Mouse (Mus musculus) intestine, postnatal 0 days (tissue): Measurements from ENCODE around the gene Pde4d. TPM values are rescaled to one million over a fixed set of nuclear protein-coding genes. Genes with fewer than 3 reads are reported as not detected.
A peak's percentile ranks its signal among the peaks of the same experiment; 100 is the strongest.

Experiments used
- ATAC-seq: fragments of 200-750 bp; cut with Nextera tagmentation; 2 replicates; pipeline ENCODE4 v1.8.0; 2017; ENCODE audit warnings: mild to moderate bottlenecking, moderate TSS enrichment, moderate library complexity
- H3K27ac ChIP-seq: fragments of 300-500 bp; sonication (generic); 2 replicates; pipeline ENCODE4 v1.5.1; 2014; ENCODE audit warnings: mild to moderate bottlenecking, low read depth, low read length, moderate library complexity
- H3K27me3 ChIP-seq: fragments of 300-500 bp; sonication (generic); replicated peaks from 2 replicates; pipeline ENCODE4 v1.6.1; 2014; ENCODE audit warnings: low read length, mixed read lengths; ENCODE audit not compliant: control insufficient read depth, insufficient read depth
- H3K36me3 ChIP-seq: fragments of 300-500 bp; sonication (generic); 2 replicates; pipeline ENCODE4 v1.6.1; 2014; ENCODE audit warnings: mild to moderate bottlenecking, moderate library complexity; ENCODE audit not compliant: control insufficient read depth, insufficient read depth
- H3K4me1 ChIP-seq: fragments of 300-500 bp; sonication (generic); replicated peaks from 2 replicates; pipeline ENCODE4 v1.6.1; 2014; ENCODE audit warnings: antibody characterized with exemption, low read length, mixed read lengths; ENCODE audit not compliant: control insufficient read depth, insufficient read depth
- H3K4me2 ChIP-seq: fragments of 300-500 bp; sonication (generic); replicated peaks from 2 replicates; pipeline ENCODE4 v1.6.1; 2014; ENCODE audit warnings: low read depth, mild to moderate bottlenecking, moderate library complexity
- H3K4me3 ChIP-seq: fragments of 300-500 bp; sonication (generic); 2 replicates; pipeline ENCODE4 v1.5.1; 2014; ENCODE audit warnings: low read depth, low read length
- H3K9ac ChIP-seq: fragments of 300-500 bp; sonication (generic); 2 replicates; pipeline ENCODE4 v1.6.1; 2014; ENCODE audit warnings: mild to moderate bottlenecking, low read depth, low read length
- H3K9me3 ChIP-seq: fragments of 300-500 bp; sonication (generic); 2 replicates; pipeline ENCODE4 v1.6.1; 2016; ENCODE audit warnings: mixed run types; ENCODE audit not compliant: control insufficient read depth
- CTCF ChIP-seq: sonication (generic); IDR thresholded peaks from 2 replicates; pipeline ENCODE4 v1.5.1; 2016; ENCODE audit warnings: low read depth, mild to moderate bottlenecking, control low read depth, antibody characterized with exemption, moderate library complexity
- WGBS: fragments of 180-500 bp; shearing (Covaris S2); extraction: QIAGEN DNeasy Blood & Tissue Kit; methylation state at CpG from one replicate; pipeline ENCODE4 v1.1.7; 2014; 5-methylcytosine and 5-hydroxymethylcytosine counted together
- polyA plus RNA-seq: library from polyadenylated mRNA; unstranded; fragments of >200 nt; fragmentation: Nextera tagmentation; extraction: Ambion mirVana; gene quantifications from 2 replicates; pipeline ENCODE4 v1.2.1, GENCODE M21; 2015

Gene Pde4d
- polyA plus RNA-seq, 1 experiment from 2014 or later: 17.8 TPM

DNA sequence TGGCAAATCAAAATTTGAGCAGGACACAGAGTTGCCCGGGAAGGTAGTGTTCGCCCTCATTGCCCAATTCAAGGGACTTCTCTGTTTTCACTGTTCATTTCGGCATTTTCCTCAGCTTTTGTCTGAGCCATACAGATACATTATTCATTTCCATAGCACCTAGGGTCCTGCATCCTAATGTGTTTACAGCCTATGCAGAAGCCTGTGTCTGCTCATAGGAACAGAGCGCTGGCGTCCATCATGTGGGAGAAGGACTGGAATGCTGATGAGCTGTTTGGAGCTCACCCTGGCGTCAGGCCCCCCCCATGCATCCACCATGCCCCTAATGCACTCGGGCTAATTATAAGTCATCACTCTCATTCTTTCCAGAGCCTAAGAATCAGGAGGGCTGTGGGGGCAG is 900.4 kb downstream of the Pde4d start:
- ATAC-seq: no peak
- TF ChIP-seq CTCF: no peak
- no peaks in the 10 kb centered on the region for H3K9me3 ChIP-seq
- 82% methylated on average over 7 of the region's 7 CpGs for WGBS
- no peak overlapping the region for H3K4me3 ChIP-seq
- no peaks in the 10 kb centered on the region for H3K36me3 ChIP-seq
- H3K27ac ChIP-seq: no peak overlapping the region
- H3K27me3 ChIP-seq: no peaks in the 10 kb centered on the region
- H3K4me2 ChIP-seq: no peak overlapping the region
- no peaks in the 10 kb centered on the region for H3K4me1 ChIP-seq
- H3K9ac ChIP-seq: no peak overlapping the region

DNA sequence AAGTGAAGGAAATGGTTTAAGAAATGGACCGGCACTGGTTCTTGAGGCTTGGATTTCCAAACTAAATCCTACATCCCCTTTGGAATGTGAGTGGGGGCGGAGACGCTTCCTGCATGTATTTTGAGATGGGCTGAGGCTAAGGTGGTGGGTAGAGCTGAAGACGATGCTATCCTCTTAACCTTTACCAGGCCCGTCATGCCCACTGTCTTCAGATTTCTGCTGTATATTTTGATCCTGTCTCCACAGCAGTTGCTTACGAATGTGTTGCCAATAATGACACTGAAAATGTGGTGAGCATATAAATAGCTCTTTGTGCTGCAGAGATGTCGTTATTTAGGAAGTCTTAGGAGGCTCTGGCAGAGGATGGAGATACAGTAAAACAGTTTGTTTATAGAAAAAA is 904.3 kb downstream of the Pde4d start:
- 75% methylated on average over 7 of the region's 7 CpGs for WGBS
- Histone ChIP-seq H3K4me2 (no peak overlapping the region), H3K9ac (no peak overlapping the region), H3K4me1 (no peaks in the 10 kb centered on the region), H3K36me3 (no peaks in the 10 kb centered on the region), H3K9me3 (no peaks in the 10 kb centered on the region), H3K27me3 (no peaks in the 10 kb centered on the region), H3K4me3 (no peak overlapping the region), H3K27ac (no peak overlapping the region)
- TF ChIP-seq CTCF: no peak
- no peak for ATAC-seq

DNA sequence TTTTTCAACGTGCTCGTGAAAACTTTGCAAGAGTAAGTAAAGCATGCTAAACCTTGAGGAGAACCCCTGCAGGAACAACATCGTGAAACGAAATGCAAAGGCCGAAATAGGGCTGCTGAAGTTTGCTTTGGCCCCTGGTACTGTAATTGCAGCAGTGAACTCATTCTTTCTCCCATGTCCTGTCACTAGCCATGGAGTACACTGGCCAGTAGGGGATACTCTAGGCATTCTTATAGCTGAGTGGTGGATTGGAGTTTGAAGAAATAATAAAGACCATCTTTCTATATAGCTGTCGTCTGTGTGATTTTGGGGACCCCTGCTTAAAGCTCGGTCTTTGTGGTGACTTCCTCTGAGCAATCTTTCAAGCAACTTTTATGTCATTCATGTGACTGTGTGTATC is 906.5 kb downstream of the Pde4d start:
- 74% methylated on average over 7 of the region's 7 CpGs for WGBS

DNA sequence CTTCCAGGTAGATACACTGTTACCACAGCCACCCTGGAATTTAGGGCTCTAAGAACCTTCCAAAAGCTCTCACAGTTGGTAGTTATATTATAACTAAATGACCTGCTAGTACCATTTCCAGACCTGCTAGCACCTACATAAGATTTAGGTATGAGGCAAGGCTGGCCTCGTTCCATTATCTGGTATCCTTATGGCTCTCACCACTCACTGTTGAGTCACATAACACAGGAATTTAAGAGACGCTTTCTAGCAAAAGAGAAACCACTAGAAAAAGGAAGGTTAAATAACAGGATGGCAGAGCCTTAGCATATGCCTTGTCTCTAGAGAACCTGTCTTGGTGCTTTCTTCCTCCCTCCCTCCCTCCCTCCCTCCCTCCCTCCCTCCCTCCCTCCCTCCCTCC is 910.2 kb downstream of the Pde4d start:
- ATAC-seq: no peak
- WGBS: 56% methylated on average over 2 of the region's 2 CpGs
- no peaks in the 10 kb centered on the region for H3K9me3 ChIP-seq
- no peaks in the 10 kb centered on the region for H3K36me3 ChIP-seq
- H3K4me2 ChIP-seq: no peak overlapping the region
- H3K4me3 ChIP-seq: no peak overlapping the region
- H3K9ac ChIP-seq: no peak overlapping the region
- H3K27ac ChIP-seq: no peak overlapping the region
- no peaks in the 10 kb centered on the region for H3K4me1 ChIP-seq
- no peak for TF ChIP-seq CTCF
- no peaks in the 10 kb centered on the region for H3K27me3 ChIP-seq

More for the DNA sequence above, 906.5 kb downstream of the Pde4d start:
- H3K9ac ChIP-seq: no peak overlapping the region
- H3K4me1 ChIP-seq: no peaks in the 10 kb centered on the region
- no peak for ATAC-seq
- peak; percentile 72 for TF ChIP-seq CTCF
- no peak overlapping the region for H3K4me2 ChIP-seq
- no peak overlapping the region for H3K4me3 ChIP-seq
- no peaks in the 10 kb centered on the region for H3K27me3 ChIP-seq
- no peaks in the 10 kb centered on the region for H3K36me3 ChIP-seq
- no peaks in the 10 kb centered on the region for H3K9me3 ChIP-seq
- H3K27ac ChIP-seq: no peak overlapping the region

DNA sequence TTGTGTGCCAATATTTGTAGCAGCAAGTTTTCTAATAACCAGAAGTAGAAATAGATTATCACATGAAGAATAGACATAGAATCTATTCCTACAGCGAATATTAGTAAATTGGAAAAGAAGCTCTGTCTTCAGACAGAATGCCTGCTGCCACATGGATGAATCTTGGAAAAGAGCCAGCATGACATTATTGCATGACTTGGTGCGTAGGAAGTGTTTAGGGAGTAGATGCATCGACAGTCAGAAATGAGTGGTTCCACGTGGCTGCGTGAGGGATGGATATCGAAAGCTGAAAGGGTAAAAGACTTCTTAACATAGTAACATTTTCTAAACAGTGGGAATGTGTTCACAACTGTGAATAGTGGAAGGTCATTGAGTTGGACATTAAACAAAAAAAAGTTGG is 912.6 kb downstream of the Pde4d start:
- Histone ChIP-seq H3K36me3 (no peaks in the 10 kb centered on the region), H3K4me1 (no peaks in the 10 kb centered on the region), H3K4me2 (no peak overlapping the region), H3K9ac (no peak overlapping the region), H3K27me3 (no peaks in the 10 kb centered on the region), H3K9me3 (no peaks in the 10 kb centered on the region), H3K27ac (no peak overlapping the region), H3K4me3 (no peak overlapping the region)
- ATAC-seq: no peak
- TF ChIP-seq CTCF: no peak
- WGBS: 74% methylated on average over 6 of the region's 6 CpGs

DNA sequence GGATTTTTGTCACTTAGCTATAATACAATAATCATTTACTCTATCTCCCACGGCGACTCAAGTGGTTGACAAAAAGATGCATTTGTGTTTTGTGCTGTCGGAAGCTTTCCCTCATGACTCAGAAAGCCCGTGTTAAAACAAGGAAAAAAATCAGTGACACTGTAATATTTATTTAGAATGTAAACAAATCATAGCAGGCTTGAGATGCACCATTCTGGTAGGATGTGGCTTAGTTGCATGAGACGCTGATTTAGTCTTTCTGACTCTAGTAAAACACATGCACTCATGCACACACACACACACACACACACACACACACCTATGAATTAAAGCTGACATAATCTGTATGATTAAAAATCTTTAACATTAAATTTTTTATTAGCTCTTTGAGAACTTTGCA is 924.7 kb downstream of the Pde4d start:
- H3K36me3 ChIP-seq: no peaks in the 10 kb centered on the region
- H3K27ac ChIP-seq: no peak overlapping the region
- 60% methylated on average over 5 of the region's 5 CpGs for WGBS
- no peak overlapping the region for H3K4me2 ChIP-seq
- H3K9me3 ChIP-seq: no peaks in the 10 kb centered on the region
- no peak overlapping the region for H3K9ac ChIP-seq
- H3K4me1 ChIP-seq: no peaks in the 10 kb centered on the region
- TF ChIP-seq CTCF: no peak
- no peaks in the 10 kb centered on the region for H3K27me3 ChIP-seq
- ATAC-seq: no peak
- no peak overlapping the region for H3K4me3 ChIP-seq

DNA sequence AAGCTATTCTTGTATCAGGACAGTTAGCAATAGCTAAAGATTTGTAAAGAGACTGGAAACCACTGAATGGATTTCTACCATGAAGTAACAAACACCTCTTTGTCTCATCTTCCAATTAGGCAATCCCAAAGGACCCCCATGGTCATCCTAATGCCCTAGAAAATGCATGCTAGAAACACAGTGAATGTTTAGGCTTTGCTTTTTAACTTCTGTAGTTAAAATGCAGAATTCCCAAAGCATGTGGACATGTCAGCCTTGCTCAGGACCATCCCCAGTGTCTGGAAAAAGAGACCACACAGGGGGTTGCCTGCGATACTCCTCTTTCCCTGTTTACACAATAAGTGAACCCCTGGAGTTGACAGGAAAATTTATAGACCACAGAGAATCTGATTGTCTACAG is 926.9 kb downstream of the Pde4d start:
- Histone ChIP-seq H3K27me3 (no peaks in the 10 kb centered on the region), H3K4me1 (no peaks in the 10 kb centered on the region), H3K36me3 (no peaks in the 10 kb centered on the region), H3K9ac (no peak overlapping the region), H3K4me3 (no peak overlapping the region), H3K4me2 (no peak overlapping the region), H3K9me3 (no peaks in the 10 kb centered on the region), H3K27ac (no peak overlapping the region)
- 32% methylated on average over 1 of the region's 1 CpGs for WGBS
- no peak for ATAC-seq
- TF ChIP-seq CTCF: no peak
